Mouse (Mus musculus): ENCODE data around the gene Fryl. TPM values are rescaled to one million over a fixed set of nuclear protein-coding genes. Genes with fewer than 3 reads are reported as not detected.

The Fryl gene
- polyA plus RNA-seq, 1 experiment from 2014 or later, result 36.8 TPM

DNA sequence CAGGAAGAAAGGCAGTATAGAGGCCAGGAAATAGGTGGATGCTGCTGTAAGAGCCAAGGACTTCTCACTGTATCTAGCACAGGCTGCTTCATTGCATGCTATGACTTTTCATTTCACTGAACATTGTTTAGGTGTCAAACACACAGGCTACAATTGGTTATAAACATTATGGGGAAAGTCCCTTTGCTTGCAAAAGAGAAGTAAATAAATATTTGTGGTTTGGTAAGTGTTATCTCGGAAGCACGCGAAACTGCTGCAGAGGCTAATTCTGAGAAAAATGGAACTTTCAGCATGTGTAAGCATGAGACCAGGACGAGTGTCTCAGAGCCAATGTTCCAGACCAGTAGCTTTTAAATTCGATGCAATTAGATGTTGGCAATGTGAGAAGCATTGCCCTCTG is 30.2 kb upstream of the Fryl start:
- Histone ChIP-seq H3K27ac (ENCODE audit: low read depth) (no peak overlapping the region), H3K4me2 (ENCODE audit: low read length) (no peak overlapping the region), H3K4me1 (replicated peaks; ENCODE audit: control insufficient read depth, insufficient read depth, low read length) (no peaks in the 10 kb centered on the region), H3K9me3 (ENCODE audit: control insufficient read depth, low read length) (no peaks in the 10 kb centered on the region), H3K27me3 (replicated peaks; ENCODE audit: control insufficient read depth, insufficient read depth, low read length) (no peaks in the 10 kb centered on the region), H3K9ac (ENCODE audit: low read length) (no peak overlapping the region), H3K4me3 (ENCODE audit: low read depth, low read length) (no peak overlapping the region), H3K36me3 (ENCODE audit: control insufficient read depth, insufficient read depth, low read length) (no peaks in the 10 kb centered on the region)
- DNase-seq (ENCODE audit: low spot score) (no peak), ATAC-seq (replicated peaks; ENCODE audit: low FRiP score, low TSS enrichment, low read depth) (no peak)
- 85% methylated on average over 5 of the region's 5 CpGs for WGBS

DNA sequence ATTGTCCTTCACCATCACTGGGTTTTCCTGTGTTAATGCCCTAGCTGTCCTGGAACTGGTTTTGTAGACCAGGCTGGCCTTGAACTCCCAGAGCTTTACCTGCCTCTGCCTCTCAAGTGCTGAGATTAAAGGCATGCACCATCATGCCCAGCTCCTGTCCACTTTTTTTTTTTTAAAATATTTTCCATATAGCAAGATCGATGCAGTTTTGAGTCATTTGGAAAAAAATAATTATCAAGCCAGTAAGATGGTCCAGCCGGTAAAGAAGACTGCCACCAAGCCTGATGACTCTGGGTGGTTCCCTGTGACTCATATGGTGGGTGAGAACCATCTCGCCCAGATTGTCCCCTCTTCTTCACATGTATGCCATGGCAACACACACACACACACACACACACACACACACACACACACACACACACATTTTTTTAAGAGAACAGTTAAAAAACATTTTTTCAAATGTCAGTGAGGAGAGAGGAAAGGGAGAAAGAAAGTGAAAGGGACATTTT is 29.1 kb upstream of the Fryl start:
- peak; percentile 9 for DNase-seq (ENCODE audit: low spot score)
- no peaks in the 10 kb centered on the region for H3K36me3 ChIP-seq (ENCODE audit: control insufficient read depth, insufficient read depth, low read length)
- no peak overlapping the region for H3K9ac ChIP-seq (ENCODE audit: low read length)
- H3K27ac ChIP-seq (ENCODE audit: low read depth), result no peak overlapping the region
- no peak for ATAC-seq (replicated peaks; ENCODE audit: low FRiP score, low TSS enrichment, low read depth)
- H3K9me3 ChIP-seq (ENCODE audit: control insufficient read depth, low read length), result no peaks in the 10 kb centered on the region
- 79% methylated on average over 3 of the region's 3 CpGs for WGBS
- no peaks in the 10 kb centered on the region for H3K27me3 ChIP-seq (replicated peaks; ENCODE audit: control insufficient read depth, insufficient read depth, low read length)
- H3K4me2 ChIP-seq (ENCODE audit: low read length), result no peak overlapping the region
- H3K4me1 ChIP-seq (replicated peaks; ENCODE audit: control insufficient read depth, insufficient read depth, low read length), result no peaks in the 10 kb centered on the region
- H3K4me3 ChIP-seq (ENCODE audit: low read depth, low read length), result no peak overlapping the region

DNA sequence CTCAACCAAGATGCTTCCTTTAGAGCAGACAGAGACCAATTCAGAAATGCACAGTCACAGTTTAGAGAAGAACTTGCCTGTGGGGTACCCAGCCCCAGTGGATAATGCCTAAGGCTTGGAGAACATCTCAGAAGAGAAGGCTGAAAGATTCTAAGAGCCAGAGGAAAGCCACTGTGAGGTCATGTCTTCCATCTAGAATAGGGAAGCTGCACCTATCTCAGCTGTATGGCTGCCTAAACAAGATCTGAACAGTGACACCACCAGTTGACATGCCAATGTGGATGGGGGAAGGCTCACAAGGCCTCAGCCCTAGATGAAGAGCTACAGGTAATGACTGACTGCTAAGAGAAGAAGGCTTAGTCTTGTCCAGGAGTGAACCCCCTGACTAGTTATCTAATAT is 27.6 kb upstream of the Fryl start:
- no peak overlapping the region for H3K4me3 ChIP-seq (ENCODE audit: low read depth, low read length)
- no peak overlapping the region for H3K27ac ChIP-seq (ENCODE audit: low read depth)
- peaks cover 8% of the 10 kb centered on the region for H3K4me1 ChIP-seq (replicated peaks; ENCODE audit: control insufficient read depth, insufficient read depth, low read length)
- no peak overlapping the region for H3K4me2 ChIP-seq (ENCODE audit: low read length)
- no peaks in the 10 kb centered on the region for H3K36me3 ChIP-seq (ENCODE audit: control insufficient read depth, insufficient read depth, low read length)
- H3K9me3 ChIP-seq (ENCODE audit: control insufficient read depth, low read length), result no peaks in the 10 kb centered on the region
- ATAC-seq (replicated peaks; ENCODE audit: low FRiP score, low TSS enrichment, low read depth), result no peak
- H3K9ac ChIP-seq (ENCODE audit: low read length), result no peak overlapping the region
- no peaks in the 10 kb centered on the region for H3K27me3 ChIP-seq (replicated peaks; ENCODE audit: control insufficient read depth, insufficient read depth, low read length)
- DNase-seq (ENCODE audit: low spot score), result peak; percentile 40

DNA sequence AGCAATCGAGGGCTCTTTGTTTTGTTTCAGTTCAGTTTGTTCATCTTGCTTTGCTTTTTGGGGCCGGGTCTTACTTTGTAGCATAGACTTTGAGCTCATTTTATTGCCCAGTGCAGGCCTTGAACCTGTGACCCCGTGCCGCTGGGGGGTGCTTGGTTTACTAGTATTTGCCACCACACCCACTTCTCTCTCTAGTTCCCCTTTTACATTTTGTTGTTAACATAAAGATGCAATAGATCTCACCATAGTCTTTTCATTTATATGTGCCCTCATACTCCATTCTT is 24.1 kb upstream of the Fryl start:
- H3K4me2 ChIP-seq (ENCODE audit: low read length), result no peak overlapping the region
- ATAC-seq (replicated peaks; ENCODE audit: low FRiP score, low TSS enrichment, low read depth), result no peak

DNA sequence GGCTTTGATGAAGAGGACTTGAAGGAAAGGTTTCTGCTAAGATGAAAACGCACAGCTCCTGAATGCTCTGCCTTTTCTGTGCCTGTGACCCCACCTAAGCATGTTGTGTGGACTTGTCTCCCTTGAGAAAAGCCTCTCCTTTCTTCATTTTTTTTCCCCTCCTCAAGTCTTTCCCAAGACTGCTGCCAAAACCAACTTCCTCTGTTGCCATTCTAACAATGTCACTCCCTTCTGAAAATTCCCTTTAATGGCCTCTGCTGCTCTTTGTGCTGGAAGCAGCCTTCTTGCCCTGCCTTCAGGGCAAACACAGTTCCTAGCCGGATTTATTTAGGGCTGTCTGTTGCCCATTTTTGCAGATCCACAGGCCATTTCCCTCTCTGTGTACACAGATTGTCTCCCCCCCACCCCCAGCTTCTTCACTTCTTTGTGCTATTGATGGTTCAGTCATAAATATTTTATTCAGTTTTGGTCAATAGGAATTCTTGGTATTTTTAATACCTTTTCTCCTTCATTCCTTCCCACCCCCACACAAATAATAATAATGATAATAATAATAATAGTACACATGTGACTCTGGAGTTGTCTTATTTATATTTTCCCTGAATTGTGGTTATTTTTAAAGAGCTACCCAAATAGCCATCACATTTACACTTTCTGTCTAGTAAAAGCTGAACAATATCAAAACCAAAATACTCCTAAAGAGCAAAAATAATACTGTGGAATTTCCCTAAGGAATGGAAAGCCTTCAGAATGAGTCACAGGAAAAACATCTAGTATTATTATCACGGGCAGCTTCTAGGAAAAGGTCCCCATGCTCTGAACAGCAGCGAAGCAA is 23.5 kb upstream of the Fryl start:
- no peaks in the 10 kb centered on the region for H3K36me3 ChIP-seq (ENCODE audit: control insufficient read depth, insufficient read depth, low read length)
- peaks cover 8% of the 10 kb centered on the region for H3K4me1 ChIP-seq (replicated peaks; ENCODE audit: control insufficient read depth, insufficient read depth, low read length)
- DNase-seq (ENCODE audit: low spot score), result no peak
- no peak overlapping the region for H3K27ac ChIP-seq (ENCODE audit: low read depth)
- no peak overlapping the region for H3K4me3 ChIP-seq (ENCODE audit: low read depth, low read length)
- no peak for ATAC-seq (replicated peaks; ENCODE audit: low FRiP score, low TSS enrichment, low read depth)
- H3K9ac ChIP-seq (ENCODE audit: low read length), result no peak overlapping the region
- H3K27me3 ChIP-seq (replicated peaks; ENCODE audit: control insufficient read depth, insufficient read depth, low read length), result no peaks in the 10 kb centered on the region
- H3K4me2 ChIP-seq (ENCODE audit: low read length), result no peak overlapping the region
- WGBS, result 35% methylated on average over 4 of the region's 4 CpGs
- H3K9me3 ChIP-seq (ENCODE audit: control insufficient read depth, low read length), result no peaks in the 10 kb centered on the region

More for the DNA sequence above, 24.1 kb upstream of the Fryl start:
- DNase-seq (ENCODE audit: low spot score), result no peak
- H3K4me1 ChIP-seq (replicated peaks; ENCODE audit: control insufficient read depth, insufficient read depth, low read length), result peaks cover 8% of the 10 kb centered on the region
- H3K27me3 ChIP-seq (replicated peaks; ENCODE audit: control insufficient read depth, insufficient read depth, low read length), result no peaks in the 10 kb centered on the region
- H3K36me3 ChIP-seq (ENCODE audit: control insufficient read depth, insufficient read depth, low read length), result no peaks in the 10 kb centered on the region
- no peak overlapping the region for H3K9ac ChIP-seq (ENCODE audit: low read length)
- no peak overlapping the region for H3K27ac ChIP-seq (ENCODE audit: low read depth)
- H3K9me3 ChIP-seq (ENCODE audit: control insufficient read depth, low read length), result no peaks in the 10 kb centered on the region
- WGBS, result 52% methylated on average over 4 of the region's 4 CpGs
- no peak overlapping the region for H3K4me3 ChIP-seq (ENCODE audit: low read depth, low read length)

DNA sequence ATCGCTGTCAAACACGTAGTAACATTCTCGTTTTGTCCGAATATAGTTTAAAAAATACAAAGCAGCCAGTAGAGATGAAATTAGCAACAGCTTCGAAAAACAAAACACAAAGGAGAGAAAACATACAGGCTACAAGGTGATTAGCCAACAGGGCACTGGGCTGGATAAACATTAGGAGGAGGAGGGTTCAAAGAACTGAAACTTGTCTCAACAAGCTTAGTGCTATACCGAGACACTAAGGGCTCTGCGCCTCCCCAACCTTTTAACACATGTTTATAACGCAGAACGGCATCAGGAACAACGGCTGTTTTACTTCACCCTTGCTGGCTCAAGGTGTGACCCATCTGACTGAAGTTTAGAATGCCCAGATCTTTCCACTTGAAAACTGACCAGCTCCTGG is 22.8 kb upstream of the Fryl start:
- Histone ChIP-seq H3K4me2 (ENCODE audit: low read length) (no peak overlapping the region), H3K27me3 (replicated peaks; ENCODE audit: control insufficient read depth, insufficient read depth, low read length) (no peaks in the 10 kb centered on the region), H3K9ac (ENCODE audit: low read length) (no peak overlapping the region), H3K36me3 (ENCODE audit: control insufficient read depth, insufficient read depth, low read length) (no peaks in the 10 kb centered on the region), H3K27ac (ENCODE audit: low read depth) (no peak overlapping the region), H3K4me1 (replicated peaks; ENCODE audit: control insufficient read depth, insufficient read depth, low read length) (peaks cover 8% of the 10 kb centered on the region), H3K9me3 (ENCODE audit: control insufficient read depth, low read length) (no peaks in the 10 kb centered on the region), H3K4me3 (ENCODE audit: low read depth, low read length) (no peak overlapping the region)
- DNase-seq (ENCODE audit: low spot score), result no peak
- ATAC-seq (replicated peaks; ENCODE audit: low FRiP score, low TSS enrichment, low read depth), result no peak
- 45% methylated on average over 10 of the region's 10 CpGs for WGBS

- Histone ChIP-seq H3K9ac (ENCODE audit: low read length) (no peak overlapping the region), H3K4me1 (replicated peaks; ENCODE audit: control insufficient read depth, insufficient read depth, low read length) (peaks cover 7% of the 10 kb centered on the region), H3K9me3 (ENCODE audit: control insufficient read depth, low read length) (no peaks in the 10 kb centered on the region), H3K27ac (ENCODE audit: low read depth) (no peak overlapping the region), H3K4me2 (ENCODE audit: low read length) (no peak overlapping the region), H3K27me3 (replicated peaks; ENCODE audit: control insufficient read depth, insufficient read depth, low read length) (no peaks in the 10 kb centered on the region), H3K4me3 (ENCODE audit: low read depth, low read length) (no peak overlapping the region), H3K36me3 (ENCODE audit: control insufficient read depth, insufficient read depth, low read length) (no peaks in the 10 kb centered on the region)
- DNase-seq (ENCODE audit: low spot score), result no peak
- ATAC-seq (replicated peaks; ENCODE audit: low FRiP score, low TSS enrichment, low read depth), result no peak
- WGBS, result 83% methylated on average over 2 of the region's 2 CpGs
Measured at GRCm38 (mm10) chr5:73274941-73275340, 18.5 kb upstream of the Fryl start.

GRCm38 (mm10) chr5:73273171-73273570 is 16.8 kb upstream of the Fryl start:
- no peak overlapping the region for H3K9ac ChIP-seq (ENCODE audit: low read length)
- DNase-seq (ENCODE audit: low spot score) (no peak), ATAC-seq (replicated peaks; ENCODE audit: low FRiP score, low TSS enrichment, low read depth) (no peak)
- WGBS, result 80% methylated on average over 4 of the region's 4 CpGs
- H3K9me3 ChIP-seq (ENCODE audit: control insufficient read depth, low read length), result no peaks in the 10 kb centered on the region
- no peaks in the 10 kb centered on the region for H3K36me3 ChIP-seq (ENCODE audit: control insufficient read depth, insufficient read depth, low read length)
- no peak overlapping the region for H3K4me3 ChIP-seq (ENCODE audit: low read depth, low read length)
- no peak overlapping the region for H3K27ac ChIP-seq (ENCODE audit: low read depth)
- H3K27me3 ChIP-seq (replicated peaks; ENCODE audit: control insufficient read depth, insufficient read depth, low read length), result no peaks in the 10 kb centered on the region
- H3K4me2 ChIP-seq (ENCODE audit: low read length), result no peak overlapping the region
- H3K4me1 ChIP-seq (replicated peaks; ENCODE audit: control insufficient read depth, insufficient read depth, low read length), result no peaks in the 10 kb centered on the region

GRCm38 (mm10) chr5:73270612-73271011 is 14.2 kb upstream of the Fryl start:
- no peak overlapping the region for H3K9ac ChIP-seq (ENCODE audit: low read length)
- H3K27me3 ChIP-seq (replicated peaks; ENCODE audit: control insufficient read depth, insufficient read depth, low read length), result no peaks in the 10 kb centered on the region
- H3K4me3 ChIP-seq (ENCODE audit: low read depth, low read length), result no peak overlapping the region
- no peaks in the 10 kb centered on the region for H3K36me3 ChIP-seq (ENCODE audit: control insufficient read depth, insufficient read depth, low read length)
- H3K9me3 ChIP-seq (ENCODE audit: control insufficient read depth, low read length), result no peaks in the 10 kb centered on the region
- no peak for ATAC-seq (replicated peaks; ENCODE audit: low FRiP score, low TSS enrichment, low read depth)
- WGBS, result 61% methylated on average over 6 of the region's 6 CpGs
- no peak for DNase-seq (ENCODE audit: low spot score)
- H3K4me2 ChIP-seq (ENCODE audit: low read length), result no peak overlapping the region
- H3K4me1 ChIP-seq (replicated peaks; ENCODE audit: control insufficient read depth, insufficient read depth, low read length), result no peaks in the 10 kb centered on the region
- no peak overlapping the region for H3K27ac ChIP-seq (ENCODE audit: low read depth)
